Mouse (Mus musculus): ENCODE measurements around the gene Insr. TPM values are rescaled to one million over a fixed set of nuclear protein-coding genes. Genes with fewer than 3 reads are reported as not detected.
"Not testable (repeated sequence)": the region's sequence is repeated elsewhere in the genome, so short reads cannot be mapped to it uniquely, and the experiment has no call there.

Insr gene
- total RNA-seq, 2 experiments from 2014 or later: 54.4 to 63.5 TPM

DNA sequence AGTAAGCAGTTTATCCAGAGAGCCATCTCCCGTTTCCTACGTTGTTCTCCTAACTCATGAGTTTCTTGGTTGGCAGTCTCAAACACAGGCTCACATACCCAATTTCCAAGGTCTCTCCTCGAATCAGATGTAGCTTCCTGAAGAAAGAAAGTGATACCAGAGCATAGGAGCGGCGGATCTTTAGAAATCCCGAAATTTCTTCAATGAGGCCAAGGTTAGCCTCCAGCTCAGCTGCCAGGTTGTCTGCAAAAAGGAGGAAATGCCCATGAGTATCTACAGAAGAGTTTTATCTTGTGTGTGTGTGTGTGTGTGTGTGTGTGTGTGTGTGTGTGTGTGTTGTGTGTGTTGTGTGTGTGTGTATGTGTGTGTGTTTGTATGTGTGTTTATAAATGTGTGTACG, 76.6 kb downstream of the Insr start:
- DNase-seq: no peak
- no peak overlapping the region for H3K4me3 ChIP-seq
- intact Hi-C loops (cut with DNase I): no loop called here
- H3K27ac ChIP-seq: no peak overlapping the region
- TF ChIP-seq CTCF (IDR thresholded peaks at IDR 0.05): no peak

DNA sequence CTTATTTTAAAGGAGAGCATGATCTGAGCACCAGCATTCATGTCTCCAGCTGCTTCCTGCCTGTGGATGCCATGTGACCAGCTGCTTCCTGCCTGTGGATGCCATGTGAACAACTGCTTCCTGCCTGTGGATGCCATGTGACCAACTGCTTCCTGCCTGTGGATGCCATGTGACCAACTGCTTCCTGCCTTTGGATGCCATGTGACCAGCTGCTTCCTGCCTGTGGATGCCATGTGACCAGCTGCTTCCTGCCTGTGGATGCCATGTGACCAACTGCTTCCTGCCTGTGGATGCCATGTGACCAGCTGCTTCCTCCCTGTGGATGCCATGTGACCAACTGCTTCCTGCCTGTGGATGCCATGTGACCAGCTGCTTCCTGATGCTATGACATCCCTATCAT, 85.1 kb downstream of the Insr start:
- H3K4me3 ChIP-seq; intact Hi-C loops (cut with DNase I); H3K27ac ChIP-seq; DNase-seq: not testable (repeated sequence)

DNA sequence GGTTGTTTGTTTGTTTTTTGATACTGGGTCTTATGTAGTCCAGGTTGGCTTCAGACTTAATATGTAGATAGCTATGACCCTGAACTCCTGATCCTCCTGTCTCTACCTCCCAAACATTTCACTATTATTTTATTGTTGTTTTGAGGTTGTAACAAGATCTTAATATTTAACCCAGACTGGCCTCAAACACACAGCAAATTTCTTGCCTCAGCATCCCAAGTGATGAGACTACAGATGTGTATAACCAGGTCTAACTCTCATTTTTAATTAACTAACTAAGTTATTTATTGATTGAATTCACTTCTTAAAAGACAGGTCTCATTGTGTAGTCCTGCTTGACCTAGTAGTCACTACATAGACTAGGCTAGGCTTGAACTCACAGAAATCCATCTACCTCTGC, 88.4 kb downstream of the Insr start:
- DNase-seq: no peak
- Histone ChIP-seq H3K27ac (no peak overlapping the region), H3K4me3 (no peak overlapping the region)
- TF ChIP-seq CTCF (IDR thresholded peaks at IDR 0.05): no peak
- intact Hi-C loops (cut with DNase I): no loop called here

DNA sequence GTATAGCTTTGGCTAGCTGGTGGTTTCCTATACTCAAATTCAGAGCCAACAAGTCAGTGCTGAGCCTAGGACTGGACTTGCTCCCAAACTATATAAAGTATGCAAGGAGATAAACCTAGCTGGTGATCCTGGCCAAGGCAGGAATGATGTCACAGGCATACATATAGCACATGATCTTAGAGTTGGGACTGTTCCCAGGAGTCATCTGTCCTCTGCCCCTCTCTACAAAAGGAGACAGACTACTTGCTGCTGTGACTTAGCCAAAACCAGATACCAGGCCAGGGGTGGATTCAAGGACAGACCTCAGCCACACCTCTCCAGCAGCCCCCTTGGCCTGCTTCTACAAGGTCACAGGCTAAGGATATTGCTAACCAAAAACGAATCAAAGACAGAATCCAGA, 92.0 kb downstream of the Insr start:
- intact Hi-C loops (cut with DNase I): loop anchor here (5.0 kb wide), 1 partner anchor 35 kb away; no protein-coding TSS in a partner anchor
- no peak for TF ChIP-seq CTCF (IDR thresholded peaks at IDR 0.05)
- DNase-seq: peak; percentile 69
- H3K27ac ChIP-seq: peak overlapping the region; percentile 77
- H3K4me3 ChIP-seq: 0 out of 2 replicates have a peak overlapping the region, but pooled peaks have one; percentile 11

DNA sequence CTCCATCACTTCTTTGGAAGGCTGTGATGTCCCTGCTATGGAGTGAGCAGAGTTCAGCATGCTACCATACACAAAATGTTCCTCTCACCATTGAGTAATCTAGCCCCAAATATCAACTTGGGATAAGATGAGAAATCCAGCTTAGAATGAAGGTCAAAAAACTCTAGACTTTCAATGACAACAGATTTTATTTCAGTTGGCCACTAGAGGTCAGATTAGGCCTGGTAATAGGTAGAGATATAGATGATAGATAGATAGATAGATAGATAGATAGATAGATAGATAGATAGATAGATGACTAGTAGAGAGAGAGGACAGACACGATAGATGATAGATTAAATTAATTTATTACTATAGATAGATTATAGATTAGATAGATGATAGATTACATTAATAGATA, 99.5 kb downstream of the Insr start:
- intact Hi-C loops (cut with DNase I): loop anchor here (1.0 kb wide), 1 partner anchor 150 kb away; no protein-coding TSS in a partner anchor
- peak; percentile 67 for TF ChIP-seq CTCF (IDR thresholded peaks at IDR 0.05)
- no peak overlapping the region for H3K4me3 ChIP-seq
- H3K27ac ChIP-seq: no peak overlapping the region
- no peak for DNase-seq

DNA sequence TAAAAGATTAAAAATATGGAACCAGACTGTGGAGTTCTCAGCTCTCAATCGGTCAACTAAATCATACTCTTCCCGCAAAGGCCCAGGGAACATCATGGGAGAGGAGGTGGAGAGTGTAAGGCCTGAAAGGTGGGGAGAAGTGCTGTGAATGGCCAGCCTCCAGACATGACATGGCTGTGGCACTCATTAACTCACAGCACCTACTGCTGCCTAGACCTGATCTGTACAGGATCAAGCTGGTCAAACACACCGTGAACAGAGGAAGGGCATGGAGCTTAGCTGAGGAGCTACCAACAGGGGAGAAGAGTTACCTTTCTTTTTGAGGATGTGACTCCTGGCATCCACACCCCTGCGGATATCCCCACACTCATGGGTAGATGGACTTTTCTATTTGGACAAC, 102.0 kb downstream of the Insr start:
- intact Hi-C loops (cut with DNase I): no loop called here
- no peak overlapping the region for H3K4me3 ChIP-seq
- no peak for TF ChIP-seq CTCF (IDR thresholded peaks at IDR 0.05)
- no peak for DNase-seq
- H3K27ac ChIP-seq: no peak overlapping the region

DNA sequence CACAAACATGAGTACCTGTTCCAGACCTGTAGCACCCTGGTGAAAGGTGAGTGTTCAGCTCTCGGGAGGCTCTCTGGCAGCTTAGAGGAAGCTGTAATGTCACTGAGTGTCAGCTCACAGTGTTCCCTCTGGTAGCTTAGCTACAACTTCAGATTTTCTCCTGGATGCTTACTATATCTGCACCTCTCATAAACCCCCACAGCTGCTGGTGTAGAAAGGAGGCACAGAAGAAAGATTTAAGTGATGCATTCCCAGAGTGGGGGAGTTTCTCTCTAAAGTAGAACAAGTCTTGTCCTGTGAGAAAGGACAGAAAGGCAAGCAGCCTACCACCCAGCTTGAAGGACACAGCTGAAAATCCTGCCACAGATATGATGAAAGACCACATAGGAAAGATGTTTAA, 107.2 kb downstream of the Insr start:
- Histone ChIP-seq H3K27ac (no peak overlapping the region), H3K4me3 (no peak overlapping the region)
- intact Hi-C loops (cut with DNase I): no loop called here
- no peak for TF ChIP-seq CTCF (IDR thresholded peaks at IDR 0.05)
- DNase-seq: no peak

DNA sequence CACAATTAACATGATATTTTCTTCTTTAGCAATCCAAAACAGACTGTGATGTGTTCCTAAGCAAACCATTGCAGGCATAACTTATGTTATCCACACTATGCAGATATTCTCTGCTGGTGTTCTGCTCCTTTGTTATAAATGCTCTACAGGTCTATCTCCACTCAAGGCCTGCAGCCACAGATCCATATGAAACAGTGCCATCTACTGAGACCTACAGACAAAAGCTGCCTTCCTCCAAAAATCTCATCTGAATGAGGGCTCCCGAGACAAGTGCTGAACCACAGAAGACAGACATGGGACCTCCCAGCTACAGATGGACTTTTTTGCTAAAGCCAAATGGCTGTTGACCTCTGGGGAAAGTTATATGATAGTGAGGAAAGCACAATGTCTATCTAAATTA, 132.9 kb downstream of the Insr start:
- no peak overlapping the region for H3K4me3 ChIP-seq
- H3K27ac ChIP-seq: no peak overlapping the region
- DNase-seq: no peak
- TF ChIP-seq CTCF (IDR thresholded peaks at IDR 0.05): no peak
- intact Hi-C loops (cut with DNase I): no loop called here

DNA sequence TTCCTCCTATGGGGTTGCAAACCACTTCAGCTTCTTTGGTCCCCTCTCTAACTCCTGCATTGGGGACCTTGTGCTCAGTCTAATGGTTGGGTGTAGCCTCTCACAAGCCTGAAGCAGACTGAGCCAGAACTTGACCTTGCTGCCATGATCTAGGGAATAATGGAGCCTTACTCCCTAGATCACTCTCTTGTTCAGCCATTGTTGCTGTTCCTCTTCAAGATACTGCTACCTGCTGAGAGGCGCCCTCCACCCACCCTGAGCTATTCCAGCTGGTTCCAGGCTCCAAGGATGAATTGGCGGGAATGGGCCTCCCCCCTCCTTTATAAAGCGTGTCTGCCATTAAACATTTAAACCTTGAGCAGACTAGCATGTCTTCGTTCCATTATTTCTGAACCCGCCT, 179.0 kb downstream of the Insr start:
- H3K27ac ChIP-seq; intact Hi-C loops (cut with DNase I); H3K4me3 ChIP-seq; DNase-seq: not testable (repeated sequence)

Small RNAs within 50 kb of the gene (microRNA-seq; reads per million reads assigned to microRNA genes)
- not detected for gene Gm25775

Other genes with a start within 250 kb of the Insr start
- gene A430078G23Rik, start 73.8 kb upstream of the Insr start, total RNA-seq (2021): not detected
- gene Arhgef18, start 113.4 kb upstream of the Insr start, total RNA-seq (2021): 10 to 100 TPM in 1 of 2 experiments, 1 to 10 TPM in 1; 6.9 to 11.8 TPM
- 1 to 10 TPM; 2.3 to 2.6 TPM for gene Pex11g, start 188.1 kb upstream of the Insr start, total RNA-seq (2021)
- not detected for gene Tex45, start 191.2 kb upstream of the Insr start, total RNA-seq (2021)
- 10 to 100 TPM; 30.8 to 39.3 TPM for gene Zfp358, start 213.5 kb upstream of the Insr start, total RNA-seq (2021)
- 10 to 100 TPM; 23.5 to 24.9 TPM for gene Mcoln1, start 220.8 kb upstream of the Insr start, total RNA-seq (2021)
- gene Pnpla6, start 235.8 kb upstream of the Insr start, total RNA-seq (2021): 1 to 10 TPM; 8.7 to 9.3 TPM

Data from gastrocnemius, adult 2 months (tissue).